Mouse (Mus musculus) midbrain, embryonic 10.5 days (tissue): ENCODE measurements around the gene Kcna5. TPM values are rescaled to one million over a fixed set of nuclear protein-coding genes. Genes with fewer than 3 reads are reported as not detected.

Experiments used
- DNase-seq: peaks from one replicate; pipeline ENCODE4 v3.0.0-alpha.2; 2017; ENCODE audit warnings: low spot score
- H3K27ac ChIP-seq: fragments of 300-500 bp; sonication (generic); replicated peaks from 2 replicates; pipeline ENCODE4 v1.5.1; 2016; ENCODE audit warnings: mild to moderate bottlenecking
- H3K27me3 ChIP-seq: fragments of 300-500 bp; sonication (generic); 2 replicates; pipeline ENCODE4 v1.6.1; 2016; ENCODE audit warnings: low read depth, mild to moderate bottlenecking; ENCODE audit not compliant: poor library complexity, severe bottlenecking
- H3K36me3 ChIP-seq: fragments of 300-500 bp; sonication (generic); 2 replicates; pipeline ENCODE4 v1.6.1; 2016; ENCODE audit warnings: mild to moderate bottlenecking, moderate library complexity
- H3K4me1 ChIP-seq: fragments of 300-500 bp; sonication (generic); 2 replicates; pipeline ENCODE4 v1.6.1; 2016
- H3K4me3 ChIP-seq: fragments of 300-500 bp; sonication (generic); 2 replicates; pipeline ENCODE4 v1.5.1; 2016; ENCODE audit warnings: mild to moderate bottlenecking, moderate library complexity
- H3K9me3 ChIP-seq: fragments of 300-500 bp; sonication (generic); replicated peaks from 2 replicates; pipeline ENCODE4 v1.6.1; 2016; ENCODE audit warnings: mild to moderate bottlenecking
- WGBS: fragments of 180-500 bp; shearing (Covaris S2); methylation state at CpG from one replicate; pipeline ENCODE4 v1.1.7; 2016; 5-methylcytosine and 5-hydroxymethylcytosine counted together
- polyA plus RNA-seq: library from polyadenylated mRNA; unstranded; fragments of >200 nt; fragmentation: Nextera tagmentation; extraction: Ambion mirVana; gene quantifications from 2 replicates; pipeline ENCODE4 v1.2.1, GENCODE M21; 2016

Gene Kcna5
- polyA plus RNA-seq, 1 experiment from 2014 or later, result 3.7 TPM

- Histone ChIP-seq H3K4me3 (no peak overlapping the region), H3K27ac (no peak overlapping the region), H3K27me3 (peaks cover 19% of the 10 kb centered on the region), H3K9me3 (no peaks in the 10 kb centered on the region), H3K36me3 (no peaks in the 10 kb centered on the region), H3K4me1 (peaks cover 16% of the 10 kb centered on the region)
- WGBS, result 44% methylated on average over 4 of the region's 4 CpGs
- no peak for DNase-seq
These were observed 50.3 kb downstream of the Kcna5 start for GRCm38 (mm10) chr6:126484887-126485286.

DNA sequence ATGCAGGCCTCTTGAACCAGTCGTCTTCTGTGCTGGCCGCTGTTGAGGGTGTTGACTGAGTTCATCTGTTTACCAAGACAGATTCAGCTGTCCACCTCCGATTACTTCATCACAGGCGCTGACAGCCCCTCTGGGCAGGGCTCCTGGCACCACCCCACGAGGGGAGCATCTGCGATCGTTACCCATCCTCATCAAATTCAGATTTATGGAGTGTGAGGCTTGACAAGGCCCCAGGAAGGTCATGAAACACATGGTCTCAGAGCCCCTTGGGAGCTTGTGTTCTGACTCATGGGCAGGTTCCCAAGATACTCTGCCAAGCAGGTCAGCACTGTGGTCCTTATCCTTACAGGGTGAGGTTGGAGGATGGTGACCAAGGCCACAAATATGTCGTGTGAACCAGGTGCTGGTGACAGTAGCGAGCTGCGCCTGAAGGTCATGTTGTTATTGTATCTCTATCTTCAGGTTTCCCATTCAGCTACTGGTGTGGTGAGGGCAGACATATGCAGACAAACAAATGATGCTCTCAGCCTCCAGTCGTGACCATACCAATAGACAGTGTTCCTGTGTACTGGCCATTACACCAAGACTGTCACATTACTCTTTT lies 51.8 kb downstream of the Kcna5 start:
- 87% methylated on average over 11 of the region's 11 CpGs for WGBS
- DNase-seq, result no peak
- peaks cover 34% of the 10 kb centered on the region for H3K27me3 ChIP-seq
- H3K4me3 ChIP-seq, result no peak overlapping the region
- peaks cover 16% of the 10 kb centered on the region for H3K4me1 ChIP-seq
- H3K36me3 ChIP-seq, result no peaks in the 10 kb centered on the region
- no peaks in the 10 kb centered on the region for H3K9me3 ChIP-seq
- no peak overlapping the region for H3K27ac ChIP-seq

Other genes with a start within 250 kb of the Kcna5 start
- 1.9 and 2.5 TPM in 2 replicates for gene Kcna1, start 111.0 kb upstream of the Kcna5 start, polyA plus RNA-seq
- gene Kcna6, start 205.3 kb upstream of the Kcna5 start, polyA plus RNA-seq, result 3.4 and 4.9 TPM in 2 replicates